Mouse (Mus musculus): ENCODE data around the gene Ifi27l2b. TPM values are rescaled to one million over a fixed set of nuclear protein-coding genes. Genes with fewer than 3 reads are reported as not detected.
"Not testable (repeated sequence)": the region's sequence is repeated elsewhere in the genome, so short reads cannot be mapped to it uniquely, and the experiment has no call there.

The Ifi27l2b gene
- polyA plus RNA-seq, 1 experiment = 0.13 TPM

- no peak for TF ChIP-seq CTCF (IDR thresholded peaks at IDR 0.05; ENCODE audit: extremely low read depth, insufficient read depth, low read length)
- Histone ChIP-seq H3K4me3 (ENCODE audit: insufficient read depth, low read length) (no peak overlapping the region), H3K4me1 (ENCODE audit: control insufficient read depth, insufficient read depth, low read length) (no peaks in the 10 kb centered on the region), H3K27ac (ENCODE audit: insufficient read depth, low read length) (no peak overlapping the region)
Measured at GRCm38 (mm10) chr12:103486726-103487125, 29.7 kb upstream of the Ifi27l2b start.

- not testable (repeated sequence) for H3K4me1 ChIP-seq (ENCODE audit: control insufficient read depth, insufficient read depth, low read length); H3K4me3 ChIP-seq (ENCODE audit: insufficient read depth, low read length); H3K27ac ChIP-seq (ENCODE audit: insufficient read depth, low read length)
Measured at GRCm38 (mm10) chr12:103484200-103484972, 27.4 kb upstream of the Ifi27l2b start.

GRCm38 (mm10) chr12:103482781-103483180, 25.8 kb upstream of the Ifi27l2b start:
- Histone ChIP-seq H3K27ac (ENCODE audit: insufficient read depth, low read length) (no peak overlapping the region), H3K4me3 (ENCODE audit: insufficient read depth, low read length) (no peak overlapping the region), H3K4me1 (ENCODE audit: control insufficient read depth, insufficient read depth, low read length) (no peaks in the 10 kb centered on the region)
- no peak for TF ChIP-seq POLR2A (IDR thresholded peaks at IDR 0.05; ENCODE audit: extremely low read depth, insufficient read depth, low read length)
- TF ChIP-seq CTCF (IDR thresholded peaks at IDR 0.05; ENCODE audit: extremely low read depth, insufficient read depth, low read length) = no peak

GRCm38 (mm10) chr12:103481671-103482070, 24.6 kb upstream of the Ifi27l2b start:
- Histone ChIP-seq H3K4me1 (ENCODE audit: control insufficient read depth, insufficient read depth, low read length) (no peaks in the 10 kb centered on the region), H3K27ac (ENCODE audit: insufficient read depth, low read length) (no peak overlapping the region), H3K4me3 (ENCODE audit: insufficient read depth, low read length) (no peak overlapping the region)
- TF ChIP-seq POLR2A (IDR thresholded peaks at IDR 0.05; ENCODE audit: extremely low read depth, insufficient read depth, low read length) (no peak), CTCF (IDR thresholded peaks at IDR 0.05; ENCODE audit: extremely low read depth, insufficient read depth, low read length) (no peak)

- H3K4me1 ChIP-seq (ENCODE audit: control insufficient read depth, insufficient read depth, low read length) = no peaks in the 10 kb centered on the region
- H3K4me3 ChIP-seq (ENCODE audit: insufficient read depth, low read length) = no peak overlapping the region
- no peak for TF ChIP-seq POLR2A (IDR thresholded peaks at IDR 0.05; ENCODE audit: extremely low read depth, insufficient read depth, low read length)
- TF ChIP-seq CTCF (IDR thresholded peaks at IDR 0.05; ENCODE audit: extremely low read depth, insufficient read depth, low read length) = no peak
- no peak overlapping the region for H3K27ac ChIP-seq (ENCODE audit: insufficient read depth, low read length)
Measured at GRCm38 (mm10) chr12:103477461-103478015, 20.5 kb upstream of the Ifi27l2b start.

GRCm38 (mm10) chr12:103476779-103477389, 19.9 kb upstream of the Ifi27l2b start:
- H3K27ac ChIP-seq (ENCODE audit: insufficient read depth, low read length) = no peak overlapping the region
- H3K4me3 ChIP-seq (ENCODE audit: insufficient read depth, low read length) = no peak overlapping the region
- TF ChIP-seq POLR2A (IDR thresholded peaks at IDR 0.05; ENCODE audit: extremely low read depth, insufficient read depth, low read length) (no peak), CTCF (IDR thresholded peaks at IDR 0.05; ENCODE audit: extremely low read depth, insufficient read depth, low read length) (no peak)
- no peaks in the 10 kb centered on the region for H3K4me1 ChIP-seq (ENCODE audit: control insufficient read depth, insufficient read depth, low read length)

DNA sequence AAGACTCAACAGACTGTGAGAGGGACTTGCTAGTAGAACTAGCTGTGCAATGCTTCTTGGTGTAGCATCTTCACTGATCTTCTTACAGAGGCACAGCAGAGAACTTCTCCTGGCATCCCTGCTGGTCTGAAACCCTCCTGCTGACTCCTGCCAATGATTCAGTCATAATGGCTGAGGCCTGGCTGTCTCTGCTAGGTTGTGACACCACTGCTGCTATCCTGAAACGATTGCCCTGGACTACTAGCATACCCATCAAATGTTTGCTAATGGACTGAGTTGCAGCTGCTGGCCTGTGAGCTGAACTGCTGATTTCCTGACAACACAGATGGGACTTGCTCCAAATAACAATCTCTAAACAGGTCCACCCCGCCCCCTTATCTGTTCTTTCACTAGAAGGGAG, 17.5 kb upstream of the Ifi27l2b start:
- H3K27ac ChIP-seq (ENCODE audit: insufficient read depth, low read length) = no peak overlapping the region
- TF ChIP-seq POLR2A (IDR thresholded peaks at IDR 0.05; ENCODE audit: extremely low read depth, insufficient read depth, low read length) (no peak), CTCF (IDR thresholded peaks at IDR 0.05; ENCODE audit: extremely low read depth, insufficient read depth, low read length) (no peak)
- H3K4me3 ChIP-seq (ENCODE audit: insufficient read depth, low read length) = no peak overlapping the region
- no peaks in the 10 kb centered on the region for H3K4me1 ChIP-seq (ENCODE audit: control insufficient read depth, insufficient read depth, low read length)

- H3K4me1 ChIP-seq (ENCODE audit: control insufficient read depth, insufficient read depth, low read length); H3K27ac ChIP-seq (ENCODE audit: insufficient read depth, low read length); H3K4me3 ChIP-seq (ENCODE audit: insufficient read depth, low read length): not testable (repeated sequence)
Measured at GRCm38 (mm10) chr12:103456727-103457126, 296 bp downstream of the Ifi27l2b start.

DNA sequence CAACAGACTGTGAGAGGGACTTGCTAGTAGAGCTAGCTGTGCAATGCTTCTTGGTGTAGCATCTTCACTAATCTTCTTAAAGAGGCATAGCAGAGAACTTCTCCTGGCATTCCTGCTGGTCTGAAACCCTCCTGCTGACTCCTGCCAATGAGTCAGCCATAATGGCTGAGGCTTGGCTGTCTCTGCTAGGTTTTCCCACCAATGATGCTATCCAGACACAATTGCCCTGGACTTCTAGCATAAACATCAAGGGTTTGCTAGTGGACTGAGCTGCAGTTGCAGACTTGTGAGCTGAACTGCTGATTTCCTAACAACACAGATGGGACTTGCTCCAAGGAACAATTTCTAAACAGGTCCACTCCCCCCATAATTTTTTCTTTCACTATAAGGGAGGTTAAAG, 3.7 kb downstream of the Ifi27l2b start:
- Histone ChIP-seq H3K4me3 (ENCODE audit: insufficient read depth, low read length) (no peak overlapping the region), H3K4me1 (ENCODE audit: control insufficient read depth, insufficient read depth, low read length) (no peaks in the 10 kb centered on the region), H3K27ac (ENCODE audit: insufficient read depth, low read length) (no peak overlapping the region)
- no peak for TF ChIP-seq CTCF (IDR thresholded peaks at IDR 0.05; ENCODE audit: extremely low read depth, insufficient read depth, low read length)

DNA sequence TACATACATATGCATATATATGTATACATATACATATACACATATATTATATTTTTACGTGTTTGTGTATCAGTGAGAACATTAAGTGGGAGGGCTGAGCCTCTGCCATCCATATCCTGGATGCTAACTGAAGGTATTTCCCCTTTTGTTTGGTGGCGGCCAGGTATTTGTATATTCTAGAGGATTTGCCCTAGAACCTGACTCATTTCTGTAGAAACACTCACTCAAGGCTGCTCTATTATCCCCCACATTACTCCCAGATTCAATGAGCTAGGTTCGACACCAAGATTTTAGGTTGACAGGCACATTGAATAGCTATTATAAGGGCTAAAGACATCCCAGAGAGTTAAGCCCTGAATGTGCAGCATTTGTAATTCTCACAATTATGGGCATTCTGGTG, 12.0 kb downstream of the Ifi27l2b start:
- no peak overlapping the region for H3K27ac ChIP-seq (ENCODE audit: insufficient read depth, low read length)
- no peaks in the 10 kb centered on the region for H3K4me1 ChIP-seq (ENCODE audit: control insufficient read depth, insufficient read depth, low read length)
- no peak overlapping the region for H3K4me3 ChIP-seq (ENCODE audit: insufficient read depth, low read length)
- no peak for TF ChIP-seq POLR2A (IDR thresholded peaks at IDR 0.05; ENCODE audit: extremely low read depth, insufficient read depth, low read length)

DNA sequence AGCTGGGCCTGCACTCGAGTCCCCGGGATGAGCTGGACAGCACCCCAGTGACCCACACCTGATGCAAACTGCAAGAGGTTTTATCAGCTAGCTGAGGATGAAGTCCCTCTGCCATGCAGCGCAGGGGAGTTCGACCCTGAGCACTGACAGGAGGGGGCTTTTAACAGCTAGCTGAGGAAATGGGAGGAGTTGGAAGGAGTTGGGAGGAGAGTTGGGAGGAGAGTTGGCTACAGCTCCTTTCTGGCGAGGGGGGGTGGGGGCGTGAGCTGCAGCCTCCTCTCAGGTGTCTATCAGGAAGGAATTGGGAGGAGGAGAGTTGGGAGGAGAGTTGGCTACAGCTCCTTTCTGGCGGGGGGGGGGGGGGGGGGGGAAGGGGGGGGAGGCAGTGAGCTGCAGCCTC, 12.8 kb downstream of the Ifi27l2b start:
- H3K4me3 ChIP-seq (ENCODE audit: insufficient read depth, low read length); H3K4me1 ChIP-seq (ENCODE audit: control insufficient read depth, insufficient read depth, low read length); H3K27ac ChIP-seq (ENCODE audit: insufficient read depth, low read length): not testable (repeated sequence)

All from cortical plate, adult 2 months (tissue).